Mouse (Mus musculus): ENCODE measurements around the gene Atxn7.
"Not testable (repeated sequence)": the region's sequence is repeated elsewhere in the genome, so short reads cannot be mapped to it uniquely, and the experiment has no call there.

The Atxn7 gene

DNA sequence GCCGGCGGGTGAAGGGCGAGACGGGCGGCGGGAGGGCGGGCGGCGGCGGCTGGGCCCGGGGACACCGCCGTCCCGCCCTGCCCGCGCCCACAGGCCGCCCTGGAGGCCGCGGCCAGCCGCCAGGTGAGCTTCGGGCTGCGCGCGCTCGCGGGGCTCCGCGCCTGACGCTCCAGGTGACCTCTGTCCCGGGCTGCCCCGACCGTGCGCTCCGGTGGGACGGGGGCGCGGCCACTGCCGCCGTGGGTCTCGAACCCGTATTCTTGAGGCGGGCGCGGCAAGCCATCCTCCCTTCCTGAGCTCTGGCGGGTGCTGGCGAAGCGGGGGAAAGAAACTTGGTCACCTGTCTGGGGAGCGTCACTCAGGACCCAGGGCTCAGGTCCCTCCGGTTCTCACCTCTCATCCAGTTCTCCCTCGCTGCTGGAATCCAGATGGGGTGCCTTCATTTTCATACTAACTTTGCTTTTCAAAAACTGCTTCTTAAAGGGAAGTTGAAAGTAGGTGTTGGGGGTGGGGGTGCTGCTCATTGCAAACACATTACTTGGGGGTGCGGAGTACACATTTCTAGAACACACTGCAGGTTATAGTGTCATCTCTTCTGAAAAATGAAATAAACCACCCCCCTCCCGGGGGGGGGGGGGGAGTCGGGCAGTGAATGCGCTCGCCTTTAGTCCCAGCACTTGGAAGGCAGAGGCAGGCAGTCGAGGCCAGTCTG is at the start of gene Atxn7, which contains the start of gene Thoc7:
Gene Atxn7, plus strand, starts transcription at position 40 of the 712 bp plus-strand sequence.
Gene Thoc7, minus strand, starts transcription at position 452 of the 712 bp plus-strand sequence.
- DNase-seq (ENCODE audit: inconsistent age in 2 of 2, low spot score in 1 of 2): peak; percentile 67 to 85

DNA sequence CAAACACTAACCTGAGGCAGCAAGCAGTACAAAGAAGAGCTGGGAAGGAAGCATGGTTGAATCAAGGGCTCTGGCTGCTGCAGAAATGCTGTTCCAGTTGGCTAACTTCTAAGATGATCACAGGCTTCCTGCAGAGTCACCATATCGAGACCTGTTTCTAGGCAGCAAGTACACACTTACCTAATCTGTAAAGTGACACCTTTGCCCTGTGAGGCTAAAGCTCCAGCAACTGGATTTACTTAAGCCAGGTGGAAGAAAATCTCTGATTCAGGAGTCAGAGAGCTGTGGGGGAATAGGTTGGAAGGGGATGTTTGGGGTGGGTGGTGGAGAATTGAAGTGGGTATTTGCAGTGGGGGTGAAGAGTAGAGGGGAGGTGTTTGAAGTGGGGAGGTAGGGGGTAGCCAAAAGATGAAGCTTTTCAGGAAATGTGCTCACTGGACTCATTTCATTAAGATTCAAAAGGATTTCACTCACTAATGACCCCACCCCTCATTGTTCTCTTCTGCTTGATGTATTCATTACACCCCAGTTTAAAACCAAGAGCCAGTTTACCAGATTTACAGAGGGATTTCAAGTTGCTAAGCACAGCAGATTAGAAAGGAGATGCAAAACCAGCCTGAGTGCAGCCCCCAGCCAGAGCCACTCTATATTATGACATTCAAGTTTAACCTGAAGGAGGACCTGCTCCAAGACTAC is 46.7 kb upstream of the Atxn7 start, which contains the start of gene Gm281:
Gene Gm281, minus strand, starts transcription at position 92 of the 696 bp plus-strand sequence.
- no peak for DNase-seq (ENCODE audit: inconsistent age in 2 of 2, low spot score in 1 of 2)

DNA sequence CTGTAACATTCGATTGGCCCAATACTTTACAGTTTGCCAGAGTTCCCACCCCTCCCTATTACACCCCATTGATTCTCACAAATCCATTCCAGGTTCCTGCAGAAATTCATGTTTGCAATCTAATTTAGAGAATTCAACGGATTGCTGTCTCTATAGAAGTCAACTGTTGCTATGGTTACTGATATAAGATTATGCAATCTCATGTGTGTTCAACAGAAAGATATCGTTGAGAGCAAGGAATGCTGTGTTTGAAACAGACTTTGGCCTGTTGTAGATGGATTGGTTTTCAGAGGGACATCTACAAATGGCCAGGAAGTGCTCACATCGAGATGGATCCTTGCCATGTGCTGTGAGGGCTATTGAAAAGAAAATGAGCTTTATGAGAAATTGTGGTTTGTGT is 46.0 kb upstream of the Atxn7 start:
- DNase-seq (ENCODE audit: inconsistent age in 2 of 2, low spot score in 1 of 2): no peak

DNA sequence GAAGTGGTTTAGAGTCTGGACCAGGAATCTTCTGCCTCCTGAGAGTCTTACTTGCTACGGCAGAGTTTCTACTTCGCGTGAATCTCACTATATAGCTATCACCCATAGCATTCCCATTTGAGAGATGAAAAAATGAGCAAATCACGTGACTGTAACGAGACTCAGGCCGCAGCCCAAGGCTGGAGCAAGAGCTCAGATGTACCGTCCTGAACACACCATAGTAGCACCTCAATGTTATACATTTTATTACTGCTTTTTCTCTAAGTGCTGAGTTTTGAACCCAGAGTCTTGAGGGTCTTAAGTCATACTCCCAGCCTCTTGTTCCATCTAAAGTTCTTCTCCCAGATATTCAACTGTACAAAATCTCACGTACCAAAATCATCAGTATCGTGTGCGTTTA is 44.0 kb upstream of the Atxn7 start:
- DNase-seq (ENCODE audit: inconsistent age in 2 of 2, low spot score in 1 of 2): no peak

DNA sequence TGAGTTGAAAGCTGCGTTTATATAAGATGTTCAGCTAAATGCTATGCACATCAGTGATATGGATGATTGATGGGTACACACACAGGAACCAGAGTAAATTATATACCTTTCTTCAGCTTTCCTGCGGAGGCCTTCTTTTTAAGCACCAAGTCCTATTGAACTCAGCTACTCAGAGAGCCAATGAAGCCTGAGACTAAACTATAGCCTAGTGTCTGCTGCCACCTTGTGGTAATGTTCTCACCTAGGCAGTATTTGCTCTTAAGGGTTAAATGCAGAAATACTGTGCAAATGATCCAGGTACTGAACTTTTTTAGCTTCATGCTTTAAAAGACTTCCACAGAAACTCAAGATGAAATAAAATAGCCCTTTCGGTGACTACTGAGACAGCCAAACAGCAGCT is 43.6 kb upstream of the Atxn7 start:
- DNase-seq (ENCODE audit: inconsistent age in 2 of 2, low spot score in 1 of 2): peak; percentile 25 to 84

DNA sequence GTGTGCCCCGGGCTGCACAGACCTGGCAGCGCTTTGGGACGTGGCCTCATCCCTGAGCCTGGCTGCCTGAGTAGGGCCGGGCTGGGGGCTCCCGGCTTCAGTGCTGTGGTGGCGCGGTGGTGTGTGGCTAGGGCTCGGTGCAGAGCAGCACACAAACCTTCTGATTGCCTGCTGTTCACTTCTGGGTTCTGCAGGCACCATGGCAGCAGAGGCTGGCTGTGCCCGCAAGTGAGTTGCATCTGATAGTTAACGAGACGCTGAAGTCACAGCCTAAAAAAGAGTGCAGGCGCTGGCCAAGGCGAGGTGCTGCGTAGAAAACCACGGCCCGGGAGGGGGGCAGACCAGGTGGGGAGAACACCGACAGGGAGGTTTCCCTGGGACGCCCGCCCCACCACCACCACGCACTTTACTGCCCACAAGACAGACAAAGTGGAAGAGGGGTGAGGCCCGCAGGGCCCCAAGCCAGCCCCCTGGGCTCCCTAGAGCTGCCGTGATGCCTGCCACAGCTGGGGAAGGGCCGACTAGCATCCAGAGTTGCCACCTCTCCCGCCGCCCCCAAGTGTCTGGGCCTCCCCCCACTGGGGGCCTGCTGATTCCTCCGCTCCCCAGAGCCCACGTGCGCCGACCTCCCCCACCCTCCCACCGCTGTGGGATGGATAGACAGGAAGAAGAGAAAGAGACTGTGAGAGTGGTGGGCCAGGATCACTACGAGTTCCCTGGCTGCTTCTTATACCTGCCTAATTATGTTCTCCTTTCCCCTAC is 27.8 kb upstream of the Atxn7 start:
- DNase-seq (ENCODE audit: inconsistent age in 2 of 2, low spot score in 1 of 2): no peak

DNA sequence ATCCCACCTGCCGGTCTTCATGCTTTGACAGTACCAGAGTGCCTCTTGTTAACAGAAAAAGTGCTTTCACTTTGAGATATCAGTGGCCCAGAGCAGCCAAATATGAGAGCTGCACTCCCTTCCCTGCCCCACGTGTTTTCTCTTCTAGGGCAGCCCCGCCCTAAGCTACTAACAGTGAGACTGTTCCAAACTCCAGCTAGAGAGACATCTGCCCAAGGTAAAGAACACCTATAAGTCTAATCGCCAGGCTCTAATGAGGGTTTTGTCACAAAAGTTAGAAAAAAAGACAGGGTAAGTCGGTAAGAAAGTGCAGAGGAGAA is 27.2 kb upstream of the Atxn7 start:
- DNase-seq (ENCODE audit: inconsistent age in 2 of 2, low spot score in 1 of 2): no peak

DNA sequence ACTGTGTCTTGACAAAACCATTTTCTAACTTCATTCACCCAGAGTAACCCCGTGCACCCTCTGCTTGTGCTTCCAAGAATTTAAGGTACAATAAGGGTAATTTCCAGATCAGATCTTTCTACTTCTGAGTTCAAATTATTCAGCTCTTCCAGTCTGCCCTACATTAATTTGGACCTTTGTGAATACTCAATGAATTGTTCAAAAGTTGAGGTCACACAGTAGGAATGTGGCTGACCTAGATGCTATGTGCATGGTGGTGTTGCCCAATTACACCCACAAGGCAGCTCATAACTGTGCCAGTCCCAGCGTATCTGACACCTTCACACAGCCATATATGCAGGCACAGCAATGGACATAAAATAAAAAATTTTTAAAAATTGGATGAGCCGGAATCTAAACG is 16.6 kb upstream of the Atxn7 start:
- no peak for DNase-seq (ENCODE audit: inconsistent age in 2 of 2, low spot score in 1 of 2)

DNA sequence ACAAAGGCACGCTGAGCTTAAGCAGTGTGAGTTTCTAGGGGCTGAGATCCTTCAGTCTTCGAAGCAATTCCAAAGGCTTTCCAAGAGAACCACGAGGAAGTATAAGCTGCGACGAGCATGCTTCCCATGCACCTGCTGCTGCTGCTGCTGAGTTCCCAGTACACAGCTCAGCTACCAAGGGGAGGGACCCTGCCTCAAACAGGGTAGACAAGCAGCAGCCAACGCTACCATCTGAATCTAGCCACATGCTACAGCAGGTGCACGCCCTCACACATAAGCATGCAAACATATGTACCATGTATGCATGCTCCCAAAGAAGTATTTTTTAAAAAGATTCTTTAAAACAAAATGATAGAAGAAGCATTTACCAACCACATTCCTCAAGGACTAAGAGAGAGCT is 12.9 kb upstream of the Atxn7 start:
- no peak for DNase-seq (ENCODE audit: inconsistent age in 2 of 2, low spot score in 1 of 2)

DNA sequence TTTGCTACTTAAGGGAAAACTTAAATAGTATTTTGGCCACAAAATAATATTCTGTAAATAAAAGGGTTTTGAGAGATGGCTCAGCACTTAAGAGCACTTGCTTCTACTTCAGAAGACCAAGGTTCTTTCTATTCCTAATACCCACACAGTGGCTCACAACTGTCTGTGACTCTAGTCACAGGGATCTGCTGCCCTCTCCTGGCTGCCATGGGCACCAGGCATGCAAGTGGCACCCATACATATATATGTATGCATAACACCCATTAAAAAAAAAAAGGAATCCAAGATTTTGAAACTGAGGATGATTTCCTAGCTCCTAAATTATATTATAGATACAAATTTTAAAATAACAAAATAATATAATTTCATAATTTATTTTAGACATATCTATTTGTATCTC is 10.8 kb upstream of the Atxn7 start:
- DNase-seq (ENCODE audit: inconsistent age in 2 of 2, low spot score in 1 of 2): no peak

DNA sequence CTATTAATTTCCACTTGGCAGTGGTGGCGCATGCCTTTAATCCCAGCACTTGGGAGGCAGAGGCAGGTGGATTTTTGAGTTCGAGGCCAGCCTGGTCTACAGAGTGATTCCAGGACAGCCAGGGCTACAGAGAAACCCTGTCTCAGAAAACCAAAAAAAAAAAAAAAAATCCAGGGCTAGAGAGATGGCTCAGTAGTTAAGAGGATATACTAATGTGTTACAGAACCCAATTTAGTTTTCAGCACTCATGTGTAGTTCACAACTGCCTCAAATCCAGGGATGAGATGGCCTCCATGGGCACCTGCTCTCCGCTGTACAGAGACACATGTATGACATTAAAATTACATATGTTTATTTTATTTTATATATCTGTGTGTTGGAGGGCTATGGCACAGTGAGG is 9.1 kb upstream of the Atxn7 start:
- not testable (repeated sequence) for DNase-seq (ENCODE audit: inconsistent age in 2 of 2, low spot score in 1 of 2)

DNA sequence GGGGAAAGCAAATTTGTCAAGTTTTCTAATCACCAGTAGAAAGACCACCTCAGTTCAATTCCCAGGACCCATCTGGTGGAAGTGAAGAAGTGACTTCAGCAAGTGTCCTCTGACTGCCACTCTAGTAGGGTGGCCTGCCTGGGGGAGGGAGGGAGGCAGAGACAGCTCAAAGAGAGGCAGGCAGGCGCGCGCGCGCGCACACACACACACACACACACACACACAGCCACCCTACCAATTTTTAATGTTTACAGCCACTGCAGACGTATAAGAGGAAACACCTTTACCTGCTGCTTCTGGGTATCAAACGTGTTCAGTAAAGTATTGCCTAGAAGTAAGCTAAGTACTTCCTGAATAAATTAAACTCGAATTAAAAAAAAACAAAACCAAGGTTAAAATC is 1.2 kb upstream of the Atxn7 start:
- peak; percentile 24 to 63 for DNase-seq (ENCODE audit: inconsistent age in 2 of 2, low spot score in 1 of 2)

DNA sequence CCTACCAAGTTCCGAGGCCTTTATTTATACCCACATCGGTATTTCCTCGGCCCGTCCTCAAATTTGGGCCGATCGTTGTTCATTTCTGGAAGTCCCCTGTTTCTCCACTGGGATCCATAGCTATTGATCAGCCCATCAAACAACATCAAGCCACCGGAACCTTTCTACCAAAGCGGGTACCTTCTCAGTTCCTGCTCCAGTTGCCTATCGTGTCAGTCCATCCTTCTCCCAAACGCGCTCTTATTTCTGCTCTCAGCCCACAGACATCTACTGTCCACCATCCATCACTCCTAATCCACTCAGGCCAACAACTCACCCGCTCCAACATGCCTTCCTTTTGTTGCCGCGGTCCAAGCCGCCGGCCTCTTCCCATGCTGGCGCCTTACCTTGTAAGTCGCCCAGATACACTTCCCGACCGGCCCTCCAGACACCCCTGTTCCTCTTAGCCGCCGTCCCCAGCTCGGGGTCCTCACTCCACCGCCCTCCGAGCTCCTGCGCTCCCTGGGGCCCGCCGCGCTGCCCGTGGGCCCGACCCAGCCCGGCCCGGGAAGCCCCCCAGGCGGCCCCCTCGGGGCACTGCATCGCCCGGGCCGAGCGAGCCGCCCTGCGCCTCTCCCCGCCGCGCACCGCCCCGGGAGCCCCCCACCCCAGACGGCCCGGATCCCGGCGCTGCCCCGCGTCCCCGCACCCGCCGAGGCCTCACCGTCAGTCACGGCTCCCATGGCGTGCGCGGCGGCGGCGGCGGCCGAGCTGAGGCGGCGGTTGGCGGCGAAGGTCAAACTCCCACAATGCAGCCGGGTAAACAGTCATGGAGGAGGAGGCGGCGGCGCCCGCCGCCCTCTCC is 536 bp upstream of the Atxn7 start:
- DNase-seq (ENCODE audit: inconsistent age in 2 of 2, low spot score in 1 of 2): peak; percentile 76 to 88

DNA sequence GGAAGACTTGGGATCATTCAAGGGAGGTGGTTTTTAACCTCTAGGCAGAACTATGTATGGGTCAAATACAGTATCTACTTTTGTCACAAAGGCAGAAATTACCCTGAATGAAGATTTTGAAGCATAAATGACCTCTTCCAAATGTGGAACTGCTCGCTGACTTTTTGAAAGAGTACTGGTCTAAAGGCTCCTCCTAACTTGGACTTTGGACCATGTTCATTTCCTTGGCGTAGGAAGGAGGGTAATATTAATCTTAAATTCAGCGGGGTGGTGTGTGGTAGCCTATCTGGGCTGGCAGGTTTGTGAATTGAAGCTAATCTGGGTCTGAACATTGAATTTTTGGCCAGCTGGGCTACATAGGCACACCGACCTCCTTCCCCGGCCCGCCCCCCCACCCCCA is 1.2 kb downstream of the Atxn7 start:
- no peak for DNase-seq (ENCODE audit: inconsistent age in 2 of 2, low spot score in 1 of 2)

DNA sequence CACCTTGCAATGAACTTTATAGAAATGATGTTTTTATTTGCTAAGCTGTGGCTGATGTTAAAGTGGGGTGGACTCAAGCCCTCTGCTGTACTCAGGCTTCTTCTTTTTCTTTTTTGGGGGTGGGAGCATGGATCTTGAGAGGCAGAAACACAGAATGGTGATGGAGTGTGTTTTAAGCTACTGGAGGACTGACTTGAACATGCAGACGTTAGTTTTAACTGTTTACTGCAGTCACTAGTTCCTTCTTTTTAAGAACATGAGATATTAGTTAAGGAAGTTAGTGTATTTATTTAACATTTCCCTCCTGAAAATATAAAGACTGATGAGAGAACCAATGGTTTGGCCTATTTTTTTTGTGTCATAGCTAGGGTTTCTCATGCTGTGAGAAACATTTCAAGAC is 2.3 kb downstream of the Atxn7 start:
- no peak for DNase-seq (ENCODE audit: inconsistent age in 2 of 2, low spot score in 1 of 2)

DNA sequence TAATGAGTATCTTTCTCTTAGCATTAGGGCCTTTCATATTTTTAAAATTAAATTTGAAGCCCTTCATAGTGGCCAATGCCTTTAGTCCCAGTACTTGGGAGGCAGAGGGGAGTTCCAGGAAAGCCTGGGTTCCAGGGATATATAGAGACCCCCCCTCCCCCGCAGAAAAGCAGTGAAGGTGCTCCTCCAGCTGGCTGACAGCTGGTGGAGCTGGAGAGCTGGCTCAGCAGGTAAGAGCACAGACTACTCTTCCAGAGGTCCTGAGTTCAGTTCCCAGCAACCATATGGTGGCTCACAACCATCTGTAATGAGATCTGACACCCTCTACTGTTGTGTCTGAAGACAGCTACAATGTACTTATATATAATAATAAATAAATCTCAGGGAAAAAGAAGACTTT is 6.4 kb downstream of the Atxn7 start:
- no peak for DNase-seq (ENCODE audit: inconsistent age in 2 of 2, low spot score in 1 of 2)

DNA sequence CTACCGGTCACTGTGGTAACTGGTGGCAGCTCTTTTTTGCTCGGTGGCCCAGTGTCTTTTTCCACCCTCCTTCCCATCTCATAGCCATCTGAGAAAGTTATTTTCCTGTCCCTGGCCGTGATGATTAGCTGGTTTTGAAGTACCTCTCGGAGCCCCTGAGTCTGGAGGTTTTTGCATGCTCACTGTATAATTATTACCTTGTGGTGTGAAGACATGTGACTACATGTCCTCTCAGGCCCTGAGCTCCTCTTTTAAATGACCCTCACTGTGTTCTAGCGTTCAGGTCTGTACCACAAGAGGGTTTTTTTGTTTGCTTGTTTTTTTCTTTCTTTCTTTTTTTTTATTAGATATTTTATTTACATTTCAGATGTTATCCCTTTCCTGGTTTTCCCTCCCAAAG is 7.2 kb downstream of the Atxn7 start:
- no peak for DNase-seq (ENCODE audit: inconsistent age in 2 of 2, low spot score in 1 of 2)

DNA sequence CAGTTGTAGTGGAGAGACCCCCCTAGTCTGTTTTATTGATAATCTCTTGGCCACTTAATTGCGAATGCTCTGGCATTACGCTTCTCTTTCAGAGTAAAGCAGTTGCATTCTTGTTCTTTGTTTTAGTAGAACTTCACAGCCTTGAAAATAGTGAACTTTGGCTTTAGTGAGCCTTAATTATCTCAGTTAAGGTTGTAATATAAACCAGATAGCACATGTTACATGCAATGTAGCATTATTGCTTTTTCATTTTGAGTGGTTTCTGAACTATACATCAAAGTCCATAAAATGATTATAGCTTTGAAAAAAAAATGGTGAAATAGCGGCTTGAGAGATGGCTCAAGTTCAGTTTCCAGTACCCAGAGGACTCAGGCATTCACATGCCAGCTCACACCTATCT is 9.3 kb downstream of the Atxn7 start:
- no peak for DNase-seq (ENCODE audit: inconsistent age in 2 of 2, low spot score in 1 of 2)

DNA sequence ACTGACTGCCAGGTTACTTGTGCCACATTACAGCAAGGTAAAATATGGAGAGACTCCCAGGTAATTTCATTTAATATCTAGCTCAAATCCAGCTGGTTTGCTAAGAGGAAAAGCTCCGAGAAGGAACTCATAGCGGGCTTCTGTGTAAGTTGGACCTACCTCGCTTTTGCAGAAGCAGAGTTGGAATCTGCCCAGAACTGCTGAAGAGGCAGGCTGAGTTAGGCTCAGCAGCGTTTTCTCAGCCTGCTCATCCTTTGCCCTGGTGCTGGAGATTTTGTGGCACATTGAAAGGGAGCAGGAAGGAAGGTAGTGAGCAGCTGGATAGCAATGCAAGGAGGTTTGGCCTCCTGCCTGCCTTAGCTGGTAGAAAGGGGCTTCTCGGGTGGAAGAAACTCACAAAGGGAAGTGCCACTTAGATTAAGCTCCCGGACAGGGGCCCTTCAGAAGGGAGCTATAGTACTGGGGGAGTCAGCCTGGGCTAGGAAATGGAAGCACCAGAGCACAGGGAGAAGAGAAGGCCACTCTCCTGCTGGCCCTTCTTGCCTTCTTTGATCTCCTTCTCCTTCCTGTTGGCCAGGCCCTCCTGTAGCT is 10.5 kb downstream of the Atxn7 start:
- DNase-seq (ENCODE audit: inconsistent age in 2 of 2, low spot score in 1 of 2): no peak

DNA sequence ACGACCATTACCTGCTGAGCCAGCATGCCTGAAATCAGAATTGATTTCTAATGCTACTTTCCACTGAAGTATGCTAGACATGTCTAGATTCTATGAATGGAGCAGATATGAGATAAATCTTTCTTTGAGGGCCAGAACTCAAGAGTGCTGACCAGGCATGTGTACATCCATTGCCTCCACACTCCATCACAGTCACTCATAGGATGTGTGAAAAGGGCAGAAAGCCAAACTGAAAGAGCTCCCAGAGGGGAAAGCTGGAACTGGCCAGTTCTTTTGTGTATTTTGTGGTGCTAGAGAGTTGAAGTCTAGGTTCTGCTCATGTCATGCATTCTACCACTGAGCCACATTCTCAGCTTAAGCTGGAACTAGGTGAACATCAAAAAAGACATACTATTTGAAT is 16.3 kb downstream of the Atxn7 start:
- DNase-seq (ENCODE audit: inconsistent age in 2 of 2, low spot score in 1 of 2): peak in 1 of 2 experiments; percentile 16

DNA sequence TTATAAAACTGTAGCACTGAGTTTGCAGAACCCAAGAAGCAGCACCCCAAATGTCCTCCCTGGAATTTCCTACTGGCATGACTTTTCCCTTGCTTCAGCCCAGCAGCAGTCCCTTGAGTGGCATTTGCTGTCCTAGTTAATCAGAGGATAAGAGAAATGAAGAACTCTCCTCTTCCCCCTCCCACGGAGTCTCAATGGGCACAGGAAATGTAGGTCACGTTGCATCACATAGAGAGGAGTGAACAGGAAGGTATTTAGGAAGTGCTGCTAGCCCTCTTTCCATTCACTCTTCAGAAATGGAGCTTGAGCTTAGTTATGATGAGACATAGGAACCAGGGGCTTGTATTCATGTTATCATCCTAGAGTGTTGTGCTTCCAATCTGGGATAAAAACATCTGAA is 20.0 kb downstream of the Atxn7 start:
- peak in 1 of 2 experiments; percentile 71 for DNase-seq (ENCODE audit: inconsistent age in 2 of 2, low spot score in 1 of 2)
